Mouse (Mus musculus) ovary, adult 18-20 months (tissue): Measurements from ENCODE around the gene Mapk12.
A peak's percentile ranks its signal among the peaks of the same experiment; 100 is the strongest.

Experiments
- DNase-seq: peaks from one replicate; pipeline ENCODE4 v3.0.0; 2022; ENCODE audit warnings: low spot score, mixed read lengths

Gene Mapk12

GRCm38 (mm10) chr15:89137378-89138045 lies 3.0 kb downstream of the Mapk12 start:
- DNase-seq = no peak

DNA sequence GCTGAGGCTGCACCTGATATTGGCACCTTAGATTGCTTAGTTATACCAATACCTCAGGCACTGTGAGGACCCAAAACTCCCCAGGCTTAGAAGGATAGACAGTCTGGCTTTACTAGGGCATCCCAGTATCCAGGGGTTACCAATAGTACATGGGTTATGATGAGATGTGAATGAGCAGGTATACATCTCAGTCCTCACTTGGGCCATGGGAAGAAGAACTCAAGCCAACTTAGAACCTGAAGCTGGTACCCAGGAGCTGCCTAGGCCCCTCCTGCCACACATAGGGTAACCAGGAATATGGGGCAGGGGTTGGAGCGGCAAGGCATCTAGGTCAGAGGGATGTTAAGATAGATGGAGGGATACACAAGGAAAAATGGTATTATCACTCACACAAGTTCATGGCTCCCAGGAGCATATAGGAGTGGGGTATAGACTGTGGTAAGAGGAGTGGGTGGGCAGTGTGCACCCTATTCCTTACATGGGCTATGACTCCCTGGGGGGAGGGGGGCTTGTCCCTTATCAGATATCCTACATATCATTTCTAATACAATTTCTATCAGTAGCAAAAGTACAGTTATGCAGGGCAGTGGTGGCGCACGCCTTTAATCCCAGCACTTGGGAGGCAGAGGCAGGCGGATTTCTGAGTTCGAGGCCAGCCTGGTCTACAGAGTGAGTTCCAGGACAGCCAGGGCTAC lies 3.9 kb downstream of the Mapk12 start:
- no peak for DNase-seq

- DNase-seq = no peak
Observed at GRCm38 (mm10) chr15:89131316-89131715, 9.2 kb downstream of the Mapk12 start.

- no peak for DNase-seq
Observed at GRCm38 (mm10) chr15:89130245-89130644, 10.3 kb downstream of the Mapk12 start.

DNA sequence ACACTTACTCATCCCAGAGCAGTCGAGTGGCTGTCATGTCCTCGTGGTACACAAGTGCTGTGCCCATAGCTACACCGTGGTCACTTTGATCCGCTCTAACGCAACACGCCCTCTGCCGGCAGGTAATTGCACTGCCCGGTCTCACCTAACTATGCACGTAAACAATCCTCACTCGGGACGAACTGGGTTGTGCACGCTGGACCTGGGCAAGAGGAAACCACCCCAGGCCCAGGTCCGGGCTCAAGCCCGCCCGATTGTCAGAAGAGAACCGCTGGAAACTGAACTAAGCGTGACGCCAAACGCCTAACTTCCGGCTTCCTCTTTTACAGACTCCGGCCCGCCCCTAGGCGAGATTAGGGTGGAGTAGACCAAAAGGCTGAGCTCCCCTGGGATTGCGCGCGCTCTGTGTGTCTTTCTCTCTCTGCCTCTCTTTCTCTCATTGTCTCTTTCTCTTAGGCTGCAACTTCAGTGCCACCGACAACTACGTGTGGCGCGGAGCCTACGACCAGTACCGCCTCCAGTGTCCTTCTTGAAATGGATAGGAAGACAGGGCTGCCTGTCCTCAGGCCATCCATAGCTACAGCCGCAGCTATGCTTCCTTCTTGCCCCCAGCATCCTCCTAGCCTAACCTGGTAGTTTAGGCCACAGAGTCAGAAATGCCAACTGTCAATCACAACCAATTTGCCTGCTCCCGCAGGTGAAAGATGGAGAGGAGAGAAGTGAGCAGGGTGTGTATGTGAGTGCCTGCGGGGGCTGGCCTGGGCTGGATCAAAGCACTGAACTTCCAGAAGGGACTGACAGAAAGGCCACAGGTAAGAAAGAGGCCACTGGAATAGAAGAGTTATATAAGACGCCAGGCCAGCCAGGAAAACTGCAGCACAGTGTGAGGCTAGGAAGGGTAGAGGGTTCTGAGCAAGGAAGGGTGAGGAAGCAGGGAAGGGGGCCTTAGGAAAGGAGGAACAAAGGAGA lies 11.8 kb downstream of the Mapk12 start, which contains the start of gene Hdac10:
Gene Hdac10, minus strand, starts transcription at position 319 of the 969 bp plus-strand sequence.
- DNase-seq = peak; percentile 63

DNA sequence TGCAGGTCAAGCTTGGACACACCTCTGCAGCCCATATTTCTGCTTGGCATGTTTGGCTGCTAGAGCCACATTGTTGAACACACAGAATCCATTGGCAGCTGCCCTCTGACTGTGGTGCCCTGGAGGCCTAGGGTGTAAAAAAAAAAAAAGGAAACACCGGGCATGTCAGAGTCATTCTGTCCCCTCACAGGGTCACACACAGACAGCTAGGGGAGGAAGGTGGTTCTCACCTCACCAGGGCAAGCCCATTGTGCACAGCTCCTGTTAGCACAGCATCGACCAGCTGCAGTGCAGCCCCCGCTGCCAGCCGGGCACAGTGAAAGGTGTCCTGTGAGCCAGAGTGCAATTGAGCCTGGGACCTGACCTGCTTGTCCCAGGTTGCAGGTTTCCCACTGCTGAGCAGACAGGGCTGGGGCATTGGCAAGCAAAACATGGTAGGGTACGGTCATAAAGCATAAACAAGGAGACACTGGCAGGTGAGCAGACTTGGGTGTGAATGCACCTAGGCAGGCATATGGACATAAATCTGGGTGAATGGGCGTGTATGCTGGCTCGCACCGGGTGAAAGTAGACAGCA lies 13.1 kb downstream of the Mapk12 start:
- DNase-seq = no peak

GRCm38 (mm10) chr15:89126622-89127021 lies 13.9 kb downstream of the Mapk12 start:
- no peak for DNase-seq

DNA sequence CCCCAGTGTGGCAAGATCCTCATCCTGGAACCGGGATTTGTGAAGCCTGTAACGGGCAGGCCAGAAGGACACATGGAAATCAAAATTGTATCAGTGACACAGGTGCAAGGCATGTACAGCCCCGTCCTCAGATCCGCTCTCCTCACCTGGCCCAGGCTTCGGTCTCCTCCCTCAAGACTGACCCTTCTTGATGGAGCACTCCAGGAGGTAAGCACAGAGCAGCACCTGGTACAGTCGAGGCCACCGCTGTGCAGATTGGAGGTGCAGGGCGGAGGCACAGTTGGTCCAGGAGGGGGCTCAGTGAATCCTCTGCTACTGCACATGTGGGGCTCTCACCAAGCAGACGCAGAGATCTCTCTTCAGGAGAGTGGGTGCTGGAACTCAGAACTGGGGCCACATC lies 15.2 kb downstream of the Mapk12 start:
- no peak for DNase-seq

- DNase-seq = no peak
Observed at GRCm38 (mm10) chr15:89124312-89124711, 16.2 kb downstream of the Mapk12 start.

DNA sequence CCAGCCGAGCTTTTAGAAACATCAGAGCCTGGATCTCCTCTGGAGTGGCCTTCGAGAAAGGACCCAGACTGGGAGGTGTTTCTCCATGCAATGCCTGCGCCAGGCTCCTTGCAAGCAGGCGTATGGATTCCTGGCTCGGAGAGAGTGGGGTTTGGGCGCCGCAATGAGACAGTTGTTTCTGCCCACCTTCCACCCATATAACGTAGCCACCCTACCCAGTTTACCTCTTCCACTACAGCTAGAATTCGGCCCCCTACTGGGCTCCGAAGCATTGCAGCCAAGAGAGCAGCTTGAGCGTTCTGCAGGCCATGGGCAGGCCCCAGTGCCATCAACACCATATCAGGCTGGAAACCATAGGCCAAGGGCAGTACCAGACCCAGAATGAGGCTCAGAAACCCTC lies 16.9 kb downstream of the Mapk12 start:
- no peak for DNase-seq

DNA sequence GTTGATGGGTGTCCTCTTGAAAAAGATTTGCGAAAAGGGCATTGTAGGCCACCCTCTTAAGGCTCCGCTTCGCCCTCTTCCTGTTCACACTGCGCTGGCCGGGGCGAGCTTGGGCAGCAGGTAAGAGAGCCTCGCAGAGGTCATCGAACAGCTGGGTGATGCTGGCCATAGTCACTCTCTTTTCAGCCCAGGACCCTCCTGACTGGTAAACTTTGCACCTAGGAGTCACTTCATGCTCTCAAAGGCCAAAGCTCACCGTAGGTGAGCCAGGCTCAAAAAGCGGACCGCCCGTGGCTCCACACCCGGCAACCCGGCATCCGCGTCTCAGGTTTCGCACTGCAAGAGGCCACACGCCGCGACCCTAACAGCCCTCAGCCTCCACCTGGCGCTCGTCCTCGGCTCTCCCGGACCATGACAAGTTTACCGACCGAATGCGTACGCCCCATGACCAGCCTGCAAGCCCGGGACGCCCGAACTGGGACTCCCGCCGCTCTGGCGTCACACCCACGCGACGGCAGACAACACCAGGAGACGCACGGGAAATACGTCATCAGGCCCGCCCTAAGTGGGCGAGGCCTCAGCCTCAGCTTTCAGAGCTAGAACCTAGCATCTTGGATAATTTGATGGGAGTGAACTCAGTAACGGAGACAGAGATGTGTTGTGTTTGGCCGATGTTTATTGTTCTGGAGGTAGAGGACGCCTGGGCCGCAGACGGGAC lies 17.7 kb downstream of the Mapk12 start, which contains the start of gene Tubgcp6:
Gene Tubgcp6, minus strand, starts transcription at position 464 of the 718 bp plus-strand sequence.
- DNase-seq = peak; percentile 87

DNA sequence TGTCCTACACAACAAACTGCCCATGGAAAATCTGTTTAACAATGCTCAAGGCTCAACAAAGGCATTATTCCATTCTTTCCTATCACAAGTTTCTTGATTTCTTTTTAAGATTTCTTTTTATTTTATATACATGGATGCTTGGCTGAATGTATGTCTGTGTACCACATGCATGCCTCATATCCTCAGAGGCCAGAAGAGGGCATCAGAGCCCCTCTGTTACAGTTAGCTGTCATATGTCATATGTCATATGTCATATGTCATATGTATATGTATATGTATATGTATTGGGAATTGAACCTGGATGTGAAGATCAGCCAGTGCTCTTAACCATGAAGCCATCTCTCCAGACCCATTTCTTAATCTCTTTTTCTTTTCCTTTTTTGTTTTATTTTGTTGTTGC lies 22.5 kb downstream of the Mapk12 start:
- no peak for DNase-seq

DNA sequence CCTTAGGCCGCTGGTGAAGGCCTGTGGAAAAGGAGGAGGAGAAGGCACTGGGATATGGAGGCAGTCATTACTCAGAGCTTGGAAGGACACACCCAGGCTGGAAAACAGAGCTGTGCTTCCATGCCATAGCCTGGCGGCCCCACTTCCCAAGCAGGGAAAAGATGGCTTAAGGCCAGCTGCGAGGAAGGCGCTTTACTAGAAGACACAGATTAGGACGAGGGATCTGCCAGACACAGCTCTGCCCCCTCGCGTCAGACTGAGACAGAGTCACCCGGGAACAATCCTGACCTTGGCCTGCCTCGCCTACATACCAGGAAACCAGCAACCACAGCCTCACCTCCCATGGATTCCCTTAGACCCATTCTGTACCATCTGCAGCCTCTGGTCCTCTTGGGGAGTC lies 30.4 kb downstream of the Mapk12 start:
- peak; percentile 62 for DNase-seq

DNA sequence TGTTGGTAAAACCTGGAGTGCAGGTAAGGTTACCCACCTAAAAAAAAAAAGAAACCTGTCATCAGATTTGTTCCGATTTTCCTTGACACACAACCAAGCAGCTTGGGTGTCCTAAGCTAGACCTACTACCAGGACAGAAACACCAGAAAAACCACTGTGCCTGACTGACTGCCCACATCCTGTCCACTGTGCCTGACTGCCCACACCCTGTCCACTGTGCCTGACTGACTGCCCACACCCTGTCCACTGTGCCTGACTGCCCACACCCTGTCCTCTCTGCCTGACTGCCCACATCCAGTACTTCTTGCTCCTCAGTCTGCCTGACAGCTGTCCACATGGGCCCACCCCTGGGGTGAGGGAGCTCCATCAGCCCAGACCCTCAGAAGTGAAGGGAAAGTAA lies 33.5 kb downstream of the Mapk12 start:
- DNase-seq = no peak

DNA sequence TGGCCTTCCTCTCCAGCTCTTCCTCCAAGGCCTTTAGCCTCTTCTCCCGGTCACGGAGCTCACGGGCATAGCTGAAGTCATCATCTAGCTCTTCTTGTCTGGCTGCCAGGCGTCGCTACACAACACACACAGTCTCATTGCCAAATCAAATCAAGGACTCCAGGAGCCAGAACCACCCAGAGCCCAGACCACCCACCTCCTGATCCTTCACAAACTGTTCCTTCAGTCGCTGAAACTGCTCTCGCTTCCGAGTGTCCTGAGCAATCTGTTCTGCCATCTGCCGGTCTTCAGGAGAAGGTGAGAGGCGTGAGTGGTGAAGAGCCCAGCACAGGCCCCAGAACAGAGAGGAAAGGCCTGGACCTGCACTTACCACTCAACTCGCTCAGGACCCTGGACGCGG lies 34.4 kb downstream of the Mapk12 start:
- DNase-seq = no peak

GRCm38 (mm10) chr15:89104425-89104824 lies 36.1 kb downstream of the Mapk12 start:
- DNase-seq = no peak

DNA sequence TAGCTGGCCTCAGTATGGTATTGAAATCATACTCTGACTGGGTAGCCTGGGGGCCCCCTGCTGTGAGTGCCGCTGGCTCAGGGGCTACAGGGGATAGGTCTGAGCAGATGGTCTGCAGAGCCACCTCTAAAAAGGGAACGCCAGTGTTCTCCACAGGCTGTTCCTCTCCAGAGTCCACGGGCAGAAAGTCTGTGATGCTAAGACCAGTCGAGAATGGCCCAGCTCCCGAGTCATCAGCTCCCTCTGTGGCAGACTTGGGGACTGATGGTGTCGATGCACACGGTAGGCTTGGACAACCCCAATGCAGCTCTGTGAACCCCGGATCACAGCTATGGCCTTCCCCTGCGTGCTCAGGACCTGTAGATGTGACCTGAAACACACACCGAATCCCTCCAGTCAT lies 36.6 kb downstream of the Mapk12 start:
- DNase-seq = no peak

DNA sequence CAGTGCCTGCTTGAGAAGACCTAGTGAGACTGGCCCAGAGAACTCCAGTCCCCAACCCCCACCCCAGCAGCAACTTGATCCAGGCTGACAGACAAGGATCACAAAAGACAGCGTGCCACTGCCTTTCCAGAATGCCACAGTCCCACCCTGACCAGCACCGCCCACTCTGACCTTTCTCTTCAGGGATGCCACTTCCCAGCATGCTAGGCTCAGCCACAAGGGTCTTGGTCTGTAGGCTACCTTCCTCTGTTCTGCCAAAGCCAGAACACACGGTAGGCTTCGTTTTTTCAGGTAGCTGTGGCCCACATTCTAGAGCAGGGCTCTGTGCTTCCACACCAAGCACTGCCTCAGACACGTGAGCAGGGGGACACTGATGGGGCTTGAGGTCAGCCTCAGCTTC lies 37.9 kb downstream of the Mapk12 start:
- no peak for DNase-seq

DNA sequence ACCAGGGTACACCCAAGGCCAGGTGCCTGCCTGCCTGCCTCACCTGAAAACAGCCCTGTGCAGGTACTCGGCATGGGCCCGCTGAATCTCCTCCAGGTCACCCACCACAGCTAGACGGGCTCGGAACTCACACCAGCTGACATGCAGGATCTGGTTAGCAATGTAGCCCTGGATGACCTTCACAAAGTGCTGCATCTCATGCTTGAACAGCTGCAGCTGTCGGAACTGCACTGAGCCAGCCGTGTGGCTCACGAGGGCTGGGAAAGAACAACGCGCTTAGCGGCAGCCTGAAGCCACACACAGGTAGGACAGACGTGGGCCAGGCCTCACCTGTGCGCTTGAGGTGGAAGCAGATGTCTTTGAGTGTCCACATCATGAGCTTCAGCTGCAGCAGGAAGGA lies 39.7 kb downstream of the Mapk12 start:
- DNase-seq = no peak

- DNase-seq = no peak
Observed at GRCm38 (mm10) chr15:89098616-89099015, 41.9 kb downstream of the Mapk12 start.

DNA sequence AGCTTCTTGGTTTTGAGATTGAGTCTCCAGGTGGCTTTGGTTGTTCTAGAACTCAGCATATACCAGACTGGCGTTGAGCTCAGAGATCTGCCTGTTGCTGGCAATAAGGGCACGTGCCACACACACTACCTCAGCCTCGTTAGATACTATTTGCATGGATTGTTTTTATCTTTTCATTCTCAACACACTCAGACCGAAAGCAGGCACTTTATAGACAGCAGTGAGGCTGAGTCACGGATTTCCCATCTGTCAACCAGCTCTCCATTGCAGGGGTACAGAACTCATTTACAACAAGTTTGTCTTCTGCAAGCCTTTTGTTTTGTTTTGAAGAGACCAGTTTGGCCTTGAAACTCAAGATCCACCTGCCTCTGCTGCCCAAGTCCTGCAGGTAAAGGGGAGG lies 43.1 kb downstream of the Mapk12 start:
- DNase-seq = no peak
